Mouse (Mus musculus) small intestine, adult 2 months (tissue): ENCODE measurements at regions not wholly inside any gene's neighbourhood (a gene's known extent, or its start where the extent isn't known, plus 50 kb on each side); places are given as distances from the start of the nearest gene placed in this dataset.

ENCODE experiments used
- CTCF ChIP-seq: fragments of 200-500 bp; IDR thresholded peaks from 2 replicates; pipeline ENCODE4 v1.5.1; 2012; ENCODE audit warnings: low read depth, mild to moderate bottlenecking, control low read depth, inconsistent platforms, low read length, moderate library complexity, mixed read lengths; ENCODE audit not compliant: insufficient replicate concordance, insufficient read length; ENCODE audit errors: extremely low read depth
- POLR2A ChIP-seq: fragments of 200-500 bp; IDR thresholded peaks from 2 replicates; pipeline ENCODE4 v1.6.1; 2012; ENCODE audit warnings: low read depth, mild to moderate bottlenecking, control low read depth, inconsistent platforms, low read length, moderate library complexity

- TF ChIP-seq CTCF, result no peak
- no peak for TF ChIP-seq POLR2A
Measured at GRCm38 (mm10) chr9:115454771-115455170, 144.6 kb upstream of the Stt3b start.
